Mouse (Mus musculus): ENCODE measurements at regions not wholly inside any gene's neighbourhood (a gene's known extent, or its start where the extent isn't known, plus 50 kb on each side); places are given as distances from the start of the nearest gene placed in this dataset.

- peak; percentile 23 to 51 for DNase-seq (ENCODE audit: low read depth in 2 of 2, low spot score in 2 of 2)
Measured at GRCm38 (mm10) chr10:97345347-97345746, 134.1 kb upstream of the Dcn start.

GRCm38 (mm10) chr10:97346949-97347348 is 132.5 kb upstream of the Dcn start:
- DNase-seq (ENCODE audit: low read depth in 2 of 2, low spot score in 2 of 2) = no peak

- DNase-seq (ENCODE audit: low read depth in 2 of 2, low spot score in 2 of 2) = no peak
Measured at GRCm38 (mm10) chr10:97368625-97369024, 110.8 kb upstream of the Dcn start.

GRCm38 (mm10) chr10:97375824-97376223 is 103.6 kb upstream of the Dcn start:
- DNase-seq (ENCODE audit: low read depth in 2 of 2, low spot score in 2 of 2) = peak; percentile 2 to 15

- DNase-seq (ENCODE audit: low read depth in 2 of 2, low spot score in 2 of 2) = no peak
Measured at GRCm38 (mm10) chr10:97376376-97376775, 103.0 kb upstream of the Dcn start.

- no peak for DNase-seq (ENCODE audit: low read depth in 2 of 2, low spot score in 2 of 2)
Measured at GRCm38 (mm10) chr10:97381586-97381985, 97.8 kb upstream of the Dcn start.

- DNase-seq (ENCODE audit: low read depth in 2 of 2, low spot score in 2 of 2) = no peak
Measured at GRCm38 (mm10) chr10:97383881-97384280, 95.5 kb upstream of the Dcn start.

- no peak for DNase-seq (ENCODE audit: low read depth in 2 of 2, low spot score in 2 of 2)
Measured at GRCm38 (mm10) chr10:97387196-97387876, 92.1 kb upstream of the Dcn start.

- DNase-seq (ENCODE audit: low read depth in 2 of 2, low spot score in 2 of 2) = no peak
Measured at GRCm38 (mm10) chr10:97389647-97390590, 89.5 kb upstream of the Dcn start.

- DNase-seq (ENCODE audit: low read depth in 2 of 2, low spot score in 2 of 2) = no peak
Measured at GRCm38 (mm10) chr10:97397062-97397771, 82.2 kb upstream of the Dcn start.

- DNase-seq (ENCODE audit: low read depth in 2 of 2, low spot score in 2 of 2) = no peak
Measured at GRCm38 (mm10) chr10:97397896-97398295, 81.5 kb upstream of the Dcn start.

GRCm38 (mm10) chr10:97402524-97402923 is 76.9 kb upstream of the Dcn start:
- no peak for DNase-seq (ENCODE audit: low read depth in 2 of 2, low spot score in 2 of 2)

- DNase-seq (ENCODE audit: low read depth in 2 of 2, low spot score in 2 of 2) = no peak
Measured at GRCm38 (mm10) chr10:97404076-97404787, 75.2 kb upstream of the Dcn start.

GRCm38 (mm10) chr10:97409181-97409581 is 70.2 kb upstream of the Dcn start:
- DNase-seq (ENCODE audit: low read depth in 2 of 2, low spot score in 2 of 2) = no peak

- no peak for DNase-seq (ENCODE audit: low read depth in 2 of 2, low spot score in 2 of 2)
Measured at GRCm38 (mm10) chr10:97409909-97410308, 69.5 kb upstream of the Dcn start.

GRCm38 (mm10) chr10:97422579-97422978 is 56.8 kb upstream of the Dcn start:
- DNase-seq (ENCODE audit: low read depth in 2 of 2, low spot score in 2 of 2) = no peak

GRCm38 (mm10) chr10:97423039-97423700 is 56.2 kb upstream of the Dcn start:
- DNase-seq (ENCODE audit: low read depth in 2 of 2, low spot score in 2 of 2) = no peak

Measured in CD8-positive naive resting alpha-beta T cell, adult 2 months (primary cell).